Comparison of ENCODE assay signal across 24 mouse cellular contexts in the genomic region with DNA sequence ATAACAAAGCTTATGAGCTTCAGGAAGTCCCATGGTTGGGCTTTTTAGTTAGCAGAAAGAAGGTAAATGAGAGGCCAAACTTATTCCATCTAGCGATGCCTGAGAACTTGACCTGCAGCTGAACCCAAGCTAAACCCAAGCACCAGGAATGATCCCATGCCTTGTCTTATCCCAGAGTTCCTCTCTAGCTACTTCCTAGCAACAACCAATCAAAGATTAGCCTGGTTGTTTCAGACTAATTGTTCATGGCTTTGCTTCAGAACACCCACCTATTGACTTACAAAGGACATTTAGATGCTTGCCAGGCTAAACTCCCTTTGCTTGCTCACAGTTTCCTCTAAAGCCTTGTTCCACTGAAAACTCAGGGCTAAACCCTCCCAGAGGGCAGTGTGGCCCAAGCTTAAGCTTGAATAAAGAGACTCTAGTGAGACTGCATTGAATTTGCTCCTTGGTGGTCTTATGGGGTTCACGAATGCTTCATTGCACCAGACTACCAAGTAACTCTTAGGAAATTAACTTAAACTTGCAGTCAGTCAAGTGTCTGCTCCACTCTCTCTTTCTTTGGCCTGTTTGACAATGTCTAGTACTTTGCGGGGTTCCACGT.
DNase-seq lines count a peak whose midpoint lies in the region; ATAC-seq lines count a peak whose summit lies in the region.
"Had no signal": no experiment of that assay in that cellular context is flagged by ENCODE, and none has a peak within 500 bp of the region (broad histone marks: within the 10 kb centered on the region; RNA-seq: fewer than 3 reads in every experiment).

No protein-coding gene starts in this region.

- no peaks in the 10 kb centered on the region for H3K4me1 ChIP-seq in forebrain, embryonic 11.5 days (replicated peaks; ENCODE audit: control insufficient read depth, insufficient read depth, low read length)
- H3K4me1 ChIP-seq in forebrain, embryonic 12.5 days, result no peaks in the 10 kb centered on the region
- no peaks in the 10 kb centered on the region for H3K4me1 ChIP-seq in midbrain, embryonic 11.5 days (ENCODE audit: control insufficient read depth, insufficient read depth, low read length)
- 0 out of 2 replicates have a peak, but pooled peaks cover 2% of the 10 kb centered on the region for H3K4me1 ChIP-seq in midbrain, embryonic 10.5 days
- H3K4me1 ChIP-seq in midbrain, embryonic 13.5 days (replicated peaks), result no peaks in the 10 kb centered on the region
- H3K4me1 ChIP-seq in liver, embryonic 11.5 days (replicated peaks; ENCODE audit: control insufficient read depth, insufficient read depth, low read length), result no peaks in the 10 kb centered on the region
- H3K4me1 ChIP-seq: embryonic facial prominence, embryonic 15.5 days; heart, embryonic 10.5 days; limb, embryonic 15.5 days; liver, embryonic 15.5 days had no signal

- no peak overlapping the region for H3K27ac ChIP-seq in forebrain, embryonic 11.5 days (ENCODE audit: low read depth, low read length)
- no peak overlapping the region for H3K27ac ChIP-seq in forebrain, embryonic 12.5 days
- no peak overlapping the region for H3K27ac ChIP-seq in midbrain, embryonic 11.5 days (ENCODE audit: low read depth, low read length)
- H3K27ac ChIP-seq in midbrain, embryonic 10.5 days (replicated peaks), result no peak overlapping the region
- no peak overlapping the region for H3K27ac ChIP-seq in midbrain, embryonic 13.5 days
- no peak overlapping the region for H3K27ac ChIP-seq in liver, embryonic 11.5 days (ENCODE audit: low read depth, low read length)
- H3K27ac ChIP-seq: embryonic facial prominence, embryonic 15.5 days; heart, embryonic 10.5 days; kidney, postnatal 0 days; limb, embryonic 15.5 days; liver, embryonic 15.5 days; macrophage had no signal

- peak; percentile 53; the same call in 1 of the 2 replicates for ATAC-seq in forebrain, embryonic 11.5 days (replicated peaks; ENCODE audit: low FRiP score)
- ATAC-seq in forebrain, embryonic 12.5 days (ENCODE audit: low FRiP score), result no peak
- ATAC-seq in midbrain, embryonic 11.5 days (ENCODE audit: low FRiP score), result peak; percentile 46
- peak; percentile 40; the same call in 1 of the 2 replicates for ATAC-seq in midbrain, embryonic 13.5 days
- no peak for ATAC-seq in activated CD4-positive, CD25-positive, alpha-beta regulatory T cell, adult 4 months
- no peak for ATAC-seq in liver, embryonic 11.5 days (replicated peaks; ENCODE audit: low FRiP score)

- no peaks in the 10 kb centered on the region for H3K27me3 ChIP-seq in forebrain, embryonic 11.5 days (ENCODE audit: control insufficient read depth, insufficient read depth, low read length)
- H3K27me3 ChIP-seq in forebrain, embryonic 12.5 days, result no peaks in the 10 kb centered on the region
- no peaks in the 10 kb centered on the region for H3K27me3 ChIP-seq in midbrain, embryonic 11.5 days (ENCODE audit: control insufficient read depth, insufficient read depth, low read length)
- no peaks in the 10 kb centered on the region for H3K27me3 ChIP-seq in midbrain, embryonic 10.5 days (ENCODE audit: low read depth, poor library complexity, severe bottlenecking)
- no peaks in the 10 kb centered on the region for H3K27me3 ChIP-seq in midbrain, embryonic 13.5 days
- H3K27me3 ChIP-seq in liver, embryonic 11.5 days (replicated peaks; ENCODE audit: control insufficient read depth, insufficient read depth, low read length), result no peaks in the 10 kb centered on the region
- H3K27me3 ChIP-seq: embryonic facial prominence, embryonic 15.5 days; limb, embryonic 15.5 days; liver, embryonic 15.5 days had no signal

- no peak overlapping the region for H3K4me3 ChIP-seq in forebrain, embryonic 11.5 days (ENCODE audit: low read depth, low read length)
- H3K4me3 ChIP-seq in forebrain, embryonic 12.5 days (replicated peaks), result no peak overlapping the region
- H3K4me3 ChIP-seq in midbrain, embryonic 11.5 days (ENCODE audit: low read depth, low read length), result no peak overlapping the region
- H3K4me3 ChIP-seq in midbrain, embryonic 10.5 days, result no peak overlapping the region
- no peak overlapping the region for H3K4me3 ChIP-seq in midbrain, embryonic 13.5 days (replicated peaks)
- no peak overlapping the region for H3K4me3 ChIP-seq in liver, embryonic 11.5 days (ENCODE audit: low read depth, low read length)
- H3K4me3 ChIP-seq: embryonic facial prominence, embryonic 15.5 days; heart, embryonic 10.5 days; limb, embryonic 15.5 days; liver, embryonic 15.5 days had no signal

- H3K36me3 ChIP-seq in forebrain, embryonic 11.5 days (ENCODE audit: control insufficient read depth, insufficient read depth, low read length), result no peaks in the 10 kb centered on the region
- H3K36me3 ChIP-seq in forebrain, embryonic 12.5 days (replicated peaks), result no peaks in the 10 kb centered on the region
- H3K36me3 ChIP-seq in midbrain, embryonic 11.5 days (ENCODE audit: control insufficient read depth, insufficient read depth, low read length), result no peaks in the 10 kb centered on the region
- H3K36me3 ChIP-seq in midbrain, embryonic 10.5 days, result no peaks in the 10 kb centered on the region
- no peaks in the 10 kb centered on the region for H3K36me3 ChIP-seq in midbrain, embryonic 13.5 days
- H3K36me3 ChIP-seq in liver, embryonic 11.5 days (ENCODE audit: control insufficient read depth, insufficient read depth, low read length), result no peaks in the 10 kb centered on the region
- H3K36me3 ChIP-seq: embryonic facial prominence, embryonic 15.5 days; heart, embryonic 10.5 days; limb, embryonic 15.5 days; liver, embryonic 15.5 days had no signal

- DNase-seq in forebrain, embryonic 11.5 days (ENCODE audit: low spot score), result no peak
- no peak for DNase-seq in midbrain, embryonic 11.5 days (ENCODE audit: low spot score, missing footprints)
- DNase-seq in midbrain, embryonic 10.5 days (ENCODE audit: low spot score), result no peak
- peak; percentile 48 for DNase-seq in R1 (ENCODE audit: low read depth, low spot score)
- no peak for DNase-seq in liver, embryonic 11.5 days (ENCODE audit: low spot score)
- DNase-seq: adrenal gland, adult 2 months; cerebellum, adult 11-12 months; cerebellum, postnatal 25 days; gastrocnemius, postnatal 10 days; heart, postnatal 4 days; kidney, adult 2 months; layer of hippocampus, adult 9-11 months; left cerebral cortex, postnatal 4 days; right cerebral cortex, postnatal 4 days; thymus, postnatal 14 days had no signal

- no peaks in the 10 kb centered on the region for H3K9me3 ChIP-seq in forebrain, embryonic 11.5 days (ENCODE audit: control insufficient read depth, low read length)
- no peaks in the 10 kb centered on the region for H3K9me3 ChIP-seq in forebrain, embryonic 12.5 days
- H3K9me3 ChIP-seq in midbrain, embryonic 11.5 days (ENCODE audit: control insufficient read depth, low read length), result no peaks in the 10 kb centered on the region
- H3K9me3 ChIP-seq in midbrain, embryonic 10.5 days (replicated peaks), result peaks cover 2% of the 10 kb centered on the region; the same call in 1 of the 2 replicates
- 0 out of 2 replicates have a peak, but pooled peaks cover 4% of the 10 kb centered on the region for H3K9me3 ChIP-seq in midbrain, embryonic 13.5 days
- H3K9me3 ChIP-seq in liver, embryonic 11.5 days (ENCODE audit: control insufficient read depth, low read length), result 0 out of 2 replicates have a peak, but pooled peaks cover 3% of the 10 kb centered on the region
- H3K9me3 ChIP-seq: embryonic facial prominence, embryonic 15.5 days; heart, embryonic 10.5 days; limb, embryonic 15.5 days; liver, embryonic 15.5 days had no signal

- no peak overlapping the region for H3K9ac ChIP-seq in forebrain, embryonic 11.5 days (ENCODE audit: low read length)
- no peak overlapping the region for H3K9ac ChIP-seq in forebrain, embryonic 12.5 days
- H3K9ac ChIP-seq in midbrain, embryonic 11.5 days (ENCODE audit: low read length), result no peak overlapping the region
- no peak overlapping the region for H3K9ac ChIP-seq in midbrain, embryonic 13.5 days (replicated peaks)
- no peak overlapping the region for H3K9ac ChIP-seq in liver, embryonic 11.5 days (ENCODE audit: low read depth, low read length)
- H3K9ac ChIP-seq: embryonic facial prominence, embryonic 15.5 days; limb, embryonic 15.5 days; liver, embryonic 15.5 days had no signal

- no peak overlapping the region for H3K4me2 ChIP-seq in forebrain, embryonic 11.5 days (ENCODE audit: low read depth, low read length, severe bottlenecking)
- no peak overlapping the region for H3K4me2 ChIP-seq in forebrain, embryonic 12.5 days
- H3K4me2 ChIP-seq in midbrain, embryonic 11.5 days, result no peak overlapping the region
- H3K4me2 ChIP-seq in midbrain, embryonic 13.5 days (replicated peaks), result no peak overlapping the region
- no peak overlapping the region for H3K4me2 ChIP-seq in liver, embryonic 11.5 days
- H3K4me2 ChIP-seq: embryonic facial prominence, embryonic 15.5 days; limb, embryonic 15.5 days; liver, embryonic 15.5 days had no signal

- 60% methylated on average over 4 of the region's 4 CpGs for WGBS in forebrain, embryonic 11.5 days
- 55% methylated on average over 4 of the region's 4 CpGs for WGBS in forebrain, embryonic 12.5 days
- WGBS in midbrain, embryonic 11.5 days, result 55% methylated on average over 4 of the region's 4 CpGs
- 71% methylated on average over 4 of the region's 4 CpGs for WGBS in midbrain, embryonic 10.5 days
- 64% methylated on average over 4 of the region's 4 CpGs for WGBS in midbrain, embryonic 13.5 days
- 84% methylated on average over 4 of the region's 4 CpGs for WGBS in liver, embryonic 11.5 days

Comparison
In these comparisons a context has a peak if more than half of its experiments do, and no peak if none do; other contexts are left out.
1. ATAC-seq: peak in forebrain, embryonic 11.5 days (single experiment), midbrain, embryonic 11.5 days (single experiment) and midbrain, embryonic 13.5 days (single experiment); none in forebrain, embryonic 12.5 days (single experiment), activated CD4-positive, CD25-positive, alpha-beta regulatory T cell, adult 4 months (single experiment) and liver, embryonic 11.5 days (single experiment).